Mouse (Mus musculus) liver, embryonic 12.5 days (tissue): ENCODE measurements around the gene C1qtnf6. TPM values are rescaled to one million over a fixed set of nuclear protein-coding genes. Genes with fewer than 3 reads are reported as not detected.

ENCODE experiments used
- ATAC-seq: fragments of 200-750 bp; cut with Nextera tagmentation; 2 replicates; pipeline ENCODE4 v1.8.0; 2017; ENCODE audit warnings: moderate number of reproducible peaks, mild to moderate bottlenecking, moderate library complexity
- H3K27ac ChIP-seq: fragments of 300-500 bp; sonication (generic); 2 replicates; pipeline ENCODE4 v1.5.1; 2016; ENCODE audit warnings: mild to moderate bottlenecking
- H3K27me3 ChIP-seq: fragments of 300-500 bp; sonication (generic); replicated peaks from 2 replicates; pipeline ENCODE4 v1.6.1; 2016; ENCODE audit warnings: mild to moderate bottlenecking, moderate library complexity
- H3K36me3 ChIP-seq: fragments of 300-500 bp; sonication (generic); 2 replicates; pipeline ENCODE4 v1.6.1; 2016; ENCODE audit warnings: mild to moderate bottlenecking, moderate library complexity
- H3K4me1 ChIP-seq: fragments of 300-500 bp; sonication (generic); 2 replicates; pipeline ENCODE4 v1.6.1; 2016
- H3K4me2 ChIP-seq: fragments of 300-500 bp; sonication (generic); 2 replicates; pipeline ENCODE4 v1.6.1; 2016; ENCODE audit warnings: mild to moderate bottlenecking, moderate library complexity
- H3K4me3 ChIP-seq: fragments of 300-500 bp; sonication (generic); 2 replicates; pipeline ENCODE4 v1.5.1; 2016; ENCODE audit warnings: mild to moderate bottlenecking, moderate library complexity
- H3K9ac ChIP-seq: fragments of 300-500 bp; sonication (generic); 2 replicates; pipeline ENCODE4 v1.6.1; 2016; ENCODE audit warnings: mild to moderate bottlenecking, moderate library complexity
- H3K9me3 ChIP-seq: fragments of 300-500 bp; sonication (generic); replicated peaks from 2 replicates; pipeline ENCODE4 v1.6.1; 2016; ENCODE audit warnings: mild to moderate bottlenecking, moderate library complexity
- WGBS: fragments of 180-500 bp; shearing (Covaris S2); methylation state at CpG from one replicate; pipeline ENCODE4 v1.1.7; 2016; ENCODE audit not compliant: insufficient replicate concordance; 5-methylcytosine and 5-hydroxymethylcytosine counted together
- polyA plus RNA-seq: library from polyadenylated mRNA; unstranded; fragments of >200 nt; fragmentation: Nextera tagmentation; extraction: Ambion mirVana; gene quantifications from 2 replicates; pipeline ENCODE4 v1.2.1, GENCODE M21; 2016

C1qtnf6 gene
- polyA plus RNA-seq, 1 experiment from 2014 or later: 5.6 TPM

- WGBS: 42% methylated on average over 8 of the region's 8 CpGs
- H3K4me2 ChIP-seq: no peak overlapping the region
- H3K27ac ChIP-seq: no peak overlapping the region
Observed at GRCm38 (mm10) chr15:78510121-78510576, 21.1 kb downstream of the C1qtnf6 start.

GRCm38 (mm10) chr15:78509297-78509899, 21.8 kb downstream of the C1qtnf6 start:
- no peak for ATAC-seq
- H3K4me2 ChIP-seq: no peak overlapping the region
- H3K9me3 ChIP-seq: 0 out of 2 replicates have a peak, but pooled peaks cover 5% of the 10 kb centered on the region
- H3K9ac ChIP-seq: no peak overlapping the region
- H3K27ac ChIP-seq: no peak overlapping the region
- no peaks in the 10 kb centered on the region for H3K27me3 ChIP-seq
- no peak overlapping the region for H3K4me3 ChIP-seq
- no peaks in the 10 kb centered on the region for H3K36me3 ChIP-seq
- peaks cover 25% of the 10 kb centered on the region for H3K4me1 ChIP-seq
- WGBS: 59% methylated on average over 12 of the region's 12 CpGs

More at GRCm38 (mm10) chr15:78510121-78510576, 21.1 kb downstream of the C1qtnf6 start:
- Histone ChIP-seq H3K4me3 (no peak overlapping the region), H3K9ac (no peak overlapping the region), H3K27me3 (no peaks in the 10 kb centered on the region), H3K9me3 (0 out of 2 replicates have a peak, but pooled peaks cover under 1% of the 10 kb centered on the region), H3K36me3 (no peaks in the 10 kb centered on the region), H3K4me1 (peaks cover 26% of the 10 kb centered on the region)
- ATAC-seq: no peak

GRCm38 (mm10) chr15:78508443-78508842, 22.8 kb downstream of the C1qtnf6 start:
- H3K4me1 ChIP-seq: peaks cover 21% of the 10 kb centered on the region
- 62% methylated on average over 7 of the region's 7 CpGs for WGBS
- 0 out of 2 replicates have a peak, but pooled peaks cover 5% of the 10 kb centered on the region for H3K9me3 ChIP-seq
- no peaks in the 10 kb centered on the region for H3K36me3 ChIP-seq
- ATAC-seq: no peak
- no peak overlapping the region for H3K9ac ChIP-seq
- H3K27ac ChIP-seq: no peak overlapping the region
- H3K4me2 ChIP-seq: no peak overlapping the region
- H3K27me3 ChIP-seq: no peaks in the 10 kb centered on the region
- no peak overlapping the region for H3K4me3 ChIP-seq

DNA sequence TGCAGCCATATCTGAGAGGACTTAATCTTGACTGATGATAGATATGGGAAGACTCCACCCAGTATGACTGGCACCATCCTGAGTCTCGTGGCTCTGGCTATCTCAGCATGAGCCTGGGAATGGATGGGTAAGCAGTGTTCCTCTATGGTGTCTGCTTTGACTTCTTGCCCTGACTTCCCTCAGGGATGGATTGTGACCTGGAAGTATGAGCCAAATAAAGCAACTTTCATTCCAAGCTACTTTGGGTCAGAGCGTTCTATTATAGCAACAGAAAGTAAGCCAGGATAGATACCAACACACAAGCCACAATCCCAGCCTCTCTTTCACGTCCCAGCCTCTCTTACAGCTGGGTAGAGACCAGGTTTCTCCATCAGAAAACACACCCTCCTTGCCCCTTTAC, 25.7 kb downstream of the C1qtnf6 start:
- 50% methylated on average over 3 of the region's 3 CpGs for WGBS
- no peak overlapping the region for H3K9ac ChIP-seq

GRCm38 (mm10) chr15:78504816-78505215, 26.4 kb downstream of the C1qtnf6 start:
- ATAC-seq: no peak
- no peak overlapping the region for H3K27ac ChIP-seq
- H3K4me3 ChIP-seq: no peak overlapping the region
- peaks cover 1% of the 10 kb centered on the region; the same call in 1 of the 2 replicates for H3K4me1 ChIP-seq
- no peaks in the 10 kb centered on the region for H3K36me3 ChIP-seq
- no peak overlapping the region for H3K4me2 ChIP-seq
- no peak overlapping the region for H3K9ac ChIP-seq
- WGBS: 72% methylated on average over 5 of the region's 5 CpGs
- H3K9me3 ChIP-seq: 0 out of 2 replicates have a peak, but pooled peaks cover 5% of the 10 kb centered on the region
- no peaks in the 10 kb centered on the region for H3K27me3 ChIP-seq

More for the DNA sequence above, 25.7 kb downstream of the C1qtnf6 start:
- H3K36me3 ChIP-seq: no peaks in the 10 kb centered on the region
- ATAC-seq: no peak
- H3K4me3 ChIP-seq: no peak overlapping the region
- H3K9me3 ChIP-seq: 0 out of 2 replicates have a peak, but pooled peaks cover 5% of the 10 kb centered on the region
- no peaks in the 10 kb centered on the region for H3K27me3 ChIP-seq
- no peak overlapping the region for H3K4me2 ChIP-seq
- no peak overlapping the region for H3K27ac ChIP-seq
- H3K4me1 ChIP-seq: peaks cover 9% of the 10 kb centered on the region; the same call in 1 of the 2 replicates

DNA sequence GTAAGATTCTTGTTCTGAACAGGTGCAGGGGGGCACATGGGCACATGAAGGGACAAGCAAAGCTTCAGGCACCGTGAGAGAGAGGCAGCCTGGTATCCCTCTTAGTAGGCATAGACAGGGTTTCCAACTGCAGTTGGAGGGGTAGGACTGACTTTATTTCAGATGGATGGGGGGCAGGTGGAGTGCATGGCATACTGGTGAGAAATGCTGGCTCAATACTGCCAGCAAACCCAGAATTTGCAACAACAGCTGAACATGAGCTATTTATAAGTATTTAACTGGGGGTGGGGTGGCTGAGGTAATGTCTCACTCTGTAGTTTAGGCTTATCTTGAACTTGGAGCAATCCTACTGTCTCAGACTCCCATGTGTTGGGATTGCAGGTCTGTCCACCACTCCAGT, 27.2 kb downstream of the C1qtnf6 start:
- whole genome bisulfite sequencing: 59% methylated on average over 1 of the region's 1 CpGs
- no peaks in the 10 kb centered on the region for H3K4me1 ChIP-seq
- no peak overlapping the region for H3K4me3 ChIP-seq
- no peaks in the 10 kb centered on the region for H3K36me3 ChIP-seq
- H3K27ac ChIP-seq: no peak overlapping the region
- H3K27me3 ChIP-seq: no peaks in the 10 kb centered on the region
- H3K9me3 ChIP-seq: 0 out of 2 replicates have a peak, but pooled peaks cover 5% of the 10 kb centered on the region
- no peak for ATAC-seq
- H3K9ac ChIP-seq: no peak overlapping the region
- H3K4me2 ChIP-seq: no peak overlapping the region

DNA sequence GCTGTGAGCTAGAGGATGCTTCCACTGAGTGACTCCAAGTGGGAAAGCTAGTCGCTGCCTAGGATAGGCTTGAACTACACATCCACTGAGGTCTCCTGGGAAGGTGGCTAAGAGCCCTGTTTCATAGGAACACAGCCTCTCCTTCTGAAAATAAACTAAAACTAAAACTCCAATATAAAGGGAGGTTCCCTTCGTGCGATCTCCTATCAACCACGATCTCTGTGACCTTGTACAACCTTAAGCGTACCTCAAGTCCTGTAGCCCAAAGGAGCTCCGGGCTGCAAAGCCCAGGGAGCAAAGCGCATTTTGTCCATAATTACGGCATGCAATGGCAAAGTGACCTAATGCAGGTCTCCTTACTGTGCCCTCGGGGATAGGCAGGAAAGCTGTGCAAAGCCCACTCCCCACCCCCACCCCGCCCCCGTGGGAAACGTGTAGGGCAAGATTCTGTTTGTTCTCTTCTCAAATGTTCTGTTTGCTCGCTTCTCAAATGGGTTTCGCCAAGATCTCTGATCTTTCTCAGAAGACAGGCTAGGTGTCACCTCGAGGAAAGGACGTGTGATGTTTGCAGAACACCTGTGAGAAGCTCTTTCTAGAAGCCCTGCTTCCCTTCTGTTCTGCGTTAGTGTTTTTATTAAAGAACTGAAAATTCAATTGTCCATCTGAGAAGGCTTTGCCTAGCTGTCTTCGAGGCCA, 28.6 kb downstream of the C1qtnf6 start:
- ATAC-seq: no peak
- H3K4me3 ChIP-seq: no peak overlapping the region
- H3K27ac ChIP-seq: no peak overlapping the region
- no peaks in the 10 kb centered on the region for H3K27me3 ChIP-seq
- H3K36me3 ChIP-seq: no peaks in the 10 kb centered on the region
- 0 out of 2 replicates have a peak, but pooled peaks cover 5% of the 10 kb centered on the region for H3K9me3 ChIP-seq
- H3K9ac ChIP-seq: no peak overlapping the region
- 65% methylated on average over 18 of the region's 18 CpGs for WGBS
- no peaks in the 10 kb centered on the region for H3K4me1 ChIP-seq
- no peak overlapping the region for H3K4me2 ChIP-seq

- Histone ChIP-seq H3K27ac (no peak within 1 kb of the TSS), H3K4me3 (no peak within 1 kb of the TSS), H3K4me2 (no peak within 1 kb of the TSS), H3K27me3 (no peaks in the 10 kb centered on the region), H3K36me3 (no peaks in the 10 kb centered on the region), H3K9me3 (no peaks in the 10 kb centered on the region), H3K9ac (no peak within 1 kb of the TSS), H3K4me1 (no peaks in the 10 kb centered on the region)
- no peak for ATAC-seq
- 79% methylated on average over 11 of the region's 11 CpGs for WGBS
Observed at GRCm38 (mm10) chr15:78494968-78495406, 36.2 kb downstream of the C1qtnf6 start, which contains the start of gene Il2rb. Il2rb (minus strand) TSS chr15:78495271.

DNA sequence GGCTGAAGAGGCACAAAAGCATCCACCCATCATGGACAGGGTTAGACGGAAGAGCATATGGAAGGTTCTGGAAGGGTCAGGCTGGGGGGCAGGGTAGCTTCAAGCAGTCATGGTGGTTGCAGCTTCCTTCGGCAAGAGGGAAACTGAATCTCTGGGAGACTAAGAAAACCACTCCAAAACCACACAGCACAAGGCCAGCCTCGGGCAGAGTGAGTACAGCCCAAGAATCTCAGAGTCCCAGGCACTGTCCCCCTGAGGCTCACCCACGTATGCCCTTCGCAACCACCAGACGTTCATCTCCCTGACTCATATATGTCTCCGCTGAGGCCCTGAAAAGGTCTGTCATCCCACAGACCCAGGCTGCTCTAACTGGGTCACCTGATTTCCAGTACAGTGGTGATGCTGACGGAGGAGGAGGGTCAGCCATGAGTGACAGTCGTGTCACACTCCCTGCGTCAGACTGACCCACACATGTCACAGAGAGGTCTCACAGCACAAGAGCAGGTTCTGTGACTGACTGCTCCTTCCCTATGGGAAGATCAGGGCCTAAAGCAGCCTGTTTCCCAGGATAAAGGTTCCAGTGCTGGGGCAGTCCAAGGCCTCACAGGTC, 37.7 kb downstream of the C1qtnf6 start:
- Histone ChIP-seq H3K36me3 (no peaks in the 10 kb centered on the region), H3K27me3 (no peaks in the 10 kb centered on the region), H3K9me3 (no peaks in the 10 kb centered on the region), H3K4me2 (no peak overlapping the region), H3K4me3 (no peak overlapping the region), H3K9ac (no peak overlapping the region), H3K4me1 (no peaks in the 10 kb centered on the region), H3K27ac (no peak overlapping the region)
- no peak for ATAC-seq
- 61% methylated on average over 10 of the region's 10 CpGs for WGBS

DNA sequence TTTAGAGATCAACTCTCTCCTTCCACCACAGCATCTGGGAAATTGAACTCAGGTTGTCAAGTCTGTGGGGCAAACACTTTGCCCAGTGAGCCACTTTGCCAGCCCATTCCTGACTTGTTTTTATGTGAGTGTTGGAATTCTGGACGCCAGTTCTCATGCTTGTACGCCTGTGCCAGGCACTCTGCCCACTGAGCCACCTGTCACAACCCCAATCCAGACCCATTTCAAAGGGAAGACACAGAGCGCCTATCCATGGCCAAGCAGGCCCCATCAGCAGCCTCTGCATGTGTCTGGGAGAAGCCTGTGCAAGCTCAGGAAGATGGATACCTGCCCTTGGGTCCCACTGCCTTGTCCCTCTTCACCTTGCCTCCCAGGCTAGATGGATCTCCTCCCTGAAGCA, 39.9 kb downstream of the C1qtnf6 start:
- Histone ChIP-seq H3K36me3 (no peaks in the 10 kb centered on the region), H3K27ac (no peak overlapping the region), H3K4me2 (no peak overlapping the region), H3K27me3 (peaks cover 12% of the 10 kb centered on the region), H3K4me3 (no peak overlapping the region), H3K9ac (no peak overlapping the region), H3K4me1 (no peaks in the 10 kb centered on the region), H3K9me3 (no peaks in the 10 kb centered on the region)
- 58% methylated on average over 3 of the region's 3 CpGs for WGBS
- ATAC-seq: no peak

DNA sequence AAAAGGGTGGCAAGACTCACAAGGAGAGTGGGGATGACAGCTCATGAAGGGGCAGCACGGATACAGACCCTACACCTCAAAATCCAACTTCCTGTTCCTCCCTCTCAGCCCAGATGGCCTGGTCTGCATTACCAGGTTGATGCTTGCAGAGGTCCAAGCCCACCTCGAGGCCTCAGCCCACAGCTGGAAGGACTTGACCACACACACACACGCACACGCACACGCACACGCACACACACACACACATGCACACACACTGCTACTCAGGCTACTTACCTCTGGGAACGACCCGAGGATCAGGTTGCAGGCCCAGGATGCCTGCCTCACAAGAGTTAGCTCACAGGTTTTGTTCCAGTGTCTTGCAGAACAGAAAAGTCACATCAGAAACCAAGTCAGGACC, 41.3 kb downstream of the C1qtnf6 start:
- H3K27me3 ChIP-seq: peaks cover 23% of the 10 kb centered on the region
- no peak overlapping the region; the same call in 1 of the 2 replicates for H3K9ac ChIP-seq
- H3K4me3 ChIP-seq: no peak overlapping the region
- H3K4me1 ChIP-seq: no peaks in the 10 kb centered on the region
- 64% methylated on average over 8 of the region's 8 CpGs for WGBS
- no peaks in the 10 kb centered on the region for H3K9me3 ChIP-seq
- H3K36me3 ChIP-seq: no peaks in the 10 kb centered on the region
- ATAC-seq: no peak
- no peak overlapping the region for H3K4me2 ChIP-seq
- no peak overlapping the region for H3K27ac ChIP-seq

DNA sequence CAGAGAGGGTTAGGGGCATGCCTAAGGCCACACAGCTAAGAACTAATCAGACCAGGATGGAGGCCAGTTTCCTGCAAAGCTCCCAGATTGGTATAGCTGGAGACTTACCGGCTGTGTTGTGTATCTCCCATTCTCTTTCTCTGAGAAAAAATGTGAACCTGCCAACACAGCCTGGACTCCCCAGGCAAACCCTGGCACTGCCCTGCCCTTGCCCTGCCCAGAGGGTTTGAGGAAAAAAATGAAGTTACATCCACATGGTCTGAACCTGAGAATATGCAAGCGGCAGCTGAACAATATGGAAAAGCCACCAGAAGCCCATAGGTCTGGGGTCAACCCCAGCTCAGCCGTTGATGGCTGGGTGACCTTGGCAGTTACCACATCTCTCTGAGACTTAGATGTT, 42.0 kb downstream of the C1qtnf6 start:
- no peak overlapping the region for H3K9ac ChIP-seq
- WGBS: 83% methylated on average over 3 of the region's 3 CpGs
- no peak overlapping the region for H3K4me3 ChIP-seq
- no peaks in the 10 kb centered on the region for H3K4me1 ChIP-seq
- H3K4me2 ChIP-seq: no peak overlapping the region
- no peaks in the 10 kb centered on the region for H3K36me3 ChIP-seq
- H3K27ac ChIP-seq: no peak overlapping the region
- H3K9me3 ChIP-seq: no peaks in the 10 kb centered on the region
- no peak for ATAC-seq
- peaks cover 29% of the 10 kb centered on the region for H3K27me3 ChIP-seq
